Mouse (Mus musculus) left cerebral cortex, adult 11 months (tissue): ENCODE results near the gene Dhx16.

Experiments used
- DNase-seq: peaks from one replicate; pipeline ENCODE4 v3.0.0; 2022; ENCODE audit warnings: low spot score

Gene Dhx16

GRCm38 (mm10) chr17:35859835-35860234 lies 19.8 kb upstream of the Dhx16 start:
- no peak for DNase-seq

DNA sequence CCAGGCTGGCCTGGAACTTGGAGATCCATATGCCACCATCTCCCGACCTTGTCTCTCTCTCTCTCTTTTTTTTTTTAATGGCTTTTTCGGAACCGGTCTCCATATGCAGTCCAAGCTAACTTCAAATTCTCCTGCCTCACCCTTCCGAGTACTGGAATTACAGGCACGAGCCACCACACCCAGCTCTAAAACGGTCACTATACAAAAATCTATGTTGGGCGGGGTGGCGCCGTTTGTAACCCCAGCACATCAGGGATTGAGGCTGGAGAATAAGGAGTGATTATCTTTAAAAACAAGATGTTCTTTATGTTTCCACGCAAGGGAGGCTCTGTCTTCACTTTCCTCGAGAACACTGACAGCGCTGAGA lies 18.8 kb upstream of the Dhx16 start:
- no peak for DNase-seq

- no peak for DNase-seq
Observed at GRCm38 (mm10) chr17:35861198-35861857, 18.3 kb upstream of the Dhx16 start, which contains the start of gene Nrm. Gene Nrm (plus strand): TSS chr17:35861318.

DNA sequence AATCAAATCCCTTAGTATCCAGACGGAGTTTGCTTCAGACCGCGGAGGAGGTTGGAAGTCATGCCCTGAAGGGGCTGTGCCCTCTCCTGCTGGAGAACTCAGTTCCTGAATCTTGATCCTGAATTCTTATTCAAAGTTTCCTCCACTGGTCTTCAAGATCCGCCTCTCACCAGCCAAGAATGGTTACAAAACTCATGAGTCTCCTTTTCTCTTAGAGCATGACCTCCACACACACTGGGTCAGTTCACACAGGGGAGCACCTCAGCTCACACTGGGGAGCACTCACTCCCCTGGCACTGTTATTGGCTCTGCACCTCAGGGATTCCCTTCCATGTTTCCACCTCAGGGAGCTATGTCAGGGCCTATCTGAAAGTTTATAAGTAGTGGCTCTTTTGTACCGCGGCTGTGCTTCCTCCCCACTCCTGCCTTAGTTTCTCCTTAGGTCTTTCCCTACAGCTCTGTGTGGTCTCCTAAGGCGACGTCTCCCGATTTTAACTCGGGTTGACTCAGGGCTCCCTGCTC lies 14.7 kb upstream of the Dhx16 start:
- DNase-seq = no peak

DNA sequence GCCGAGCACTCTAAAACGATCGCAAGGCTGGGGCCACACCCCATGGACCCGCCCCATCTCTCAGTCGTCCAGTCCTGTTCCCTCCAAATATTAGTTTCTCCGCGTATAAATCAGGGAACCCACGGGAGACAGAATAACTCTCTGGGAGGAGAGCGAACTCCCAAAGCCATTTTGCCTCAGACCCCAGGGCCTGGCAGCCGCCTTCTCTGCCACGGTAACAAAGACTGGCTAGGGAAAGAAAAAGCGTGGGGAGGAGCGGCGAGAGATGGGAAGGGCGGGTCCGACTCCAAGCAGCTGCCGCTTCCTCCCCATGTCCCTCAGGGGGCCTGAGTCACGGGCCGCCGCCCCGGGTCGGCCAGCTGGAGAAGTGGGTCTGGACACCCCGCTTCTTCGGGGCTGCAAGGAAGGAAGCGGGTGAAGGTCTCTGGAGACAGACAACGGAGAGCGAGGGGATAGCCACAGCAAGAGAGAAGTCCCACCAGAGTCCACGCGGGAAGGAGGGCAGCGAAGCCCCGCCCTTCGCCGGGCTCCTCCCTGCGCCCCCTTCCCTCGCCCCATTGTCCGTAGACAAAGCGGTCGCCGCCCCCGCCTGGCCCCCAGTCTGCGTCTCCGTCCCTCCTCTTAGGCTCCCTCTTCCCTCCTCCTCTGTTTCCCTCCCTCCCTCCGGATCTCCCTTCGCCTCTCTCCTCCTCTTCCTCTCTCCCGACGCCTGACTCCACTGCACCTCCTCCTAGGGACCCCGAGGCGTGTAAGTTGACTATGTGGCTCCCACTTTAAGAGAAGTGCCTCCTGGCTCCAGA lies 13.9 kb upstream of the Dhx16 start, which contains the start of gene Ppp1r18:
Gene Ppp1r18, plus strand, starts transcription at position 113 of the 800 bp plus-strand sequence.
- no peak for DNase-seq

GRCm38 (mm10) chr17:35866281-35866831 lies 13.3 kb upstream of the Dhx16 start:
- no peak for DNase-seq

DNA sequence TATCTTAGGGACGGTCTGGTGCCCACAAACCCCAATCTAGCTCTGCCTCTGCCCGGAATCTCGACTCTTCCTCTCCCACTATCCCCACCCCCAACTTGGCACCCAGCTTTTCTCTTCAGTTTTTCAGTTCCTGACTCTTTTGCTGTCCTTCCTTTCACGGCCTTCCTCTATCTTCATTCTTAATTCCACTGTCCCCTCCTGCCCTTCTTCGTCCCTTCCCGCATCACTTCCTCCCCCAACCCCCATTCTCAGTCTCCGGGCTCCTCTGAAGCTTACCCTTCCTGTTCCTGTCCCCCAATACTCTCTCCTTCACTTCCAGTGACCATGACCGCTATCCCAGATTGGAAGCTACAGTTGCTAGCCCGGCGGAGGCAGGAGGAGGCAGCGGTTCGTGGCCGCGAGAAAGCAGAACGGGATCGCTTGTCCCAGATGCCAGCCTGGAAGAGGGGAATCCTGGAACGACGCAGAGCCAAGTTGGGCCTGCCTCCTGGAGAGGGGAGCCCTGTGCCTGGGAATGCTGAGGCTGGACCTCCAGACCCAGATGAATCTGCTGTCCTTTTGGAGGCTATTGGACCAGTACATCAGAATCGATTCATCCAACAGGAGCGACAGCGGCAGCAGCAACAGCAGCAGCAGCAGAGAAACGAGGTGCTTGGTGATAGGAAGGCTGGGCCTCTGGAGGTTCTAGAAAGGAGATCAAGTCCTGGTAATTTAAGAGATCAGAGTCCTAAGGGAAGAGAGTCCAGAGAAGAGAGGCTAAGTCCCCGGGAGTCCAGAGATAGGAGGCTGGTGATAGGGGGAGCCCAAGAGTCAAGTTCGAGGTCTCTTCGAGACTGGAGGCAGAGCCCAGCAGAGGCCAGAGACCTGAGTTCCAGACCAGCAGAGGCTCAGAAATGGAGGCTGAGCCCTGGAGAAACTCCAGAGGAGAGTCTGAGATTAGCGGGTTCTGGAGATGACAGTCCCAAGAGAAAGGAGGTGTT lies 12.4 kb upstream of the Dhx16 start:
- DNase-seq = no peak

DNA sequence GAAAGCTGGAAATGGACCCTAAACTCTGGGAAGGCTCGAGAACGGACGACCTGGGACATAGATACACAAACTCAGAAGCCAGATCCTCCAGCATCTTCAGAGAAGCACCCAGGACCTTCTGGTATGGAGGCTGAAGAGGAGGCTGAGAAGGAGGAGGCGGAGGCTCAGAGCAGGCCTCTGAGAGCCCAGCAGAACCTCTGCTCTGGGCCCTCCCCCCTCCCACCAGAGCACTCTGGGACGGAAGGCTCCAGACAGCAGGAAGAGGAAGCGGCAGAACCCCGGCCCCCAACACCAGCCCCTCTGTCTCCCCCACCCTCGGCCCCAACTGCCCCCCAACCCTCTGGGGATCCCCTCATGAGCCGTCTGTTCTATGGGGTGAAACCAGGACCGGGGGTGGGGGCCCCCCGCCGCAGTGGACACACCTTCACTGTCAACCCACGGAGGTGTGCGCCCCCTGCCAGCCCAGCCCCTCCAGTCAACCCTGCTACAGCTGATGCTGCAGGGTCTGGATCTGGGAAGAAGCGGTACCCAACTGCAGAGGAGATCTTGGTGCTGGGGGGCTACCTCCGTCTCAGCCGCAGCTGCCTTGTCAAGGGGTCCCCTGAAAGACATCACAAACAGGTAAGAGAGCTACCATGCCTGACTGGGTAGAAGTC lies 11.3 kb upstream of the Dhx16 start:
- no peak for DNase-seq

- no peak for DNase-seq
Observed at GRCm38 (mm10) chr17:35868961-35869345, 10.7 kb upstream of the Dhx16 start.

DNA sequence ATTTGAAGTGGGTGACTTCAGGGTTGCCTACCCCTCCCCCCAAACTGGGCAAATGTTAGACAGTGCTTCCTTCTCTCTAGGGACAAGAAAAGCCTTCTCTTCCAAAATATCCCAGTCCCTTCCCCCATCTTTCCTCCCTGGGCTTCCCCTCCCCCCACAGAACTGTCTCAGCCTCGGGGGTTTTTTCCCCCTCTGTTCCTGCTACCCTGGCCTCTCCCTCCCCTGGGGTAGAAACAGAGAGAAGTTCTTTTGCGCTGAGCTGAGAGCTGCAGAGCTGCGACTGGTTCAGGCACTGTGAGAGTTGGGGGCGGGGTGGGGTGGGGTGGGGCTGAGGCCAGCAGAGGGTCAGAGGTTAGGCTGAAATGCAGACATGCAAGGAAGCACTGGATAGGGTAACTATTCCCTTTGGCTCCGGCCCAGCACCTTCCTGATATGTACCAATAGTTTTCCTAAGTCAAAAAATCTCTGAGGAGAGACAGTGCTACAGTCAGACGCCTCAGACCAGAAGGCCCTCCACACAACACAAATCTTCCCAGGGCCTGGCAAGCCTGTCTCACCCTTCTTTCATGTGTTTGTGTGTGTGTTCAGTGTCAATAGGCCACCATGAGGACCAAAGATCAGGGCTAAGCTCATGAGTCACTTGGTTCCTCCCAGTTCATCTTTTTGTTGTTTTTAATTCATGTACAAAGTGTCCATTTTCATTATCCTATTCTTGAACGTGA lies 10.1 kb upstream of the Dhx16 start:
- DNase-seq = no peak

DNA sequence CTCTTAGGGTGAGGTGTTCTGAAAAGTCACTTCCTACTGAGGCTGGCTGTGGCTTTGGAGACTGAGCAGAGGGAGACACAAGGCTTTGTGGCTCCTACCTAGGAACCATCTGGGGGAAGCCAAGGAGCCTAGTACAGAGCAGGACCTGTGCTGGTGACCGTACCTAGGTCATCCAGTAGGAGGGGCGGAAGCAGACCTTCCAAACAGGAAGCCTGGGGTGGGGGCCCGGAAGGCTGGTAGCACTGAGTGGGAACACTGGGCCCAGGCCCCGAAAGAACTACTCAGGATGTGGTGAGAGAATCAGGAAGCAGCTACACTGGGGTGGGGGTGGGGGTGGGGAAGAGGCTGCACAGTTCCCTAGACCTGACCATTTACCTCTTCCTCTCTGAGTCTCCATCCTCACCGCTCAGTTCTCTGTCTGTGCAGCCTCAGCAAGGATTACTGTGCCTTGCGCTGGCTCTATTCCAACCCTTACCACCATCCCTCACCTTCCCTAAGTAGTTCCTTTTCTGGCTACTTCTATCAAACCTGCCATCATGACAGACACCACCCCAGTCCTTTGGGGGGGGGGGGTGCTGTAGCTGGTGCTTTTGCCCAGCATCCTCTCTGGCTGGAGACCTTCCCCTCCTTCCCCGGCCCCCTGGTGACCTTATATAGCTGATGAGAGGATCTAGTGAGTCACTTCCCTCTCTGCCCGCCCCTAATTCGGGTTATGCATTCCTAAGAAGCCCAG lies 9.3 kb upstream of the Dhx16 start:
- DNase-seq = no peak

DNA sequence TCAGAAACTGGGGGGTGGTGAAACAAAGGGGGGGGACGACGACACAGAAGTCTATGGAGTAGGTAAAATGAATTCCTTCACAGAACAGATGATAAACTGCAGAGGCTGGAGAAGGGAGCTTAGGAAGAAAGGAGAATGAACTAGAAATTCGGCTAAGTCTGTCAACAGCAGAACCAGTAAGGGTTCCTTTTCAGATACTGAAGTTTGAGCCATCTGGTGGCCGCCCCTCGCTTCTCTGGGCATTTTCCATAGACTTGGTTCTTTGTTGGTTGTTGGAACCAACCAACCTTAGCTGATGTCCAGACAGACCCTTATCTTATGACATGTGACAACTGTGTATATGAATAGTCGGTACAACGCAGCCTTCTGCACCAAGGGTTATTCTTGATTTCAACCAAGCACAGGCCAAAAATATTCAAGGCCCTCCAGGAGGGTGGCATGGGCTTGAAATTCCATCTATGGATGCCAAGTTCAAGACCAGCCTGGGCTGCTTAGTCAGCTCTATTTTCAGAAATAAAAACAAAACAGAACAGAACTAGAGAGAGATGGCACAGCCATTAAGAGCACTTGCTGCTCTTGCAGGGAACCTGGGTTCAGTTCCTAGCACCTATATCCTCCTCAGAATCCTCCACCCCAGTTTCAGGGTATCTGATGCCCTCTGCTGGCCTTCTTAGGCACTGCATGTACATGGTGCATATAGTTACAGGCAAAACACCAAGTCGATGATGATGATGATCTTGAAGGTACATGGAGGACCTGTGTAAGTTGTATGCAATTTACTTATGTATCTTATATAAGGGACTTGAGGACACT lies 8.5 kb upstream of the Dhx16 start:
- no peak for DNase-seq

GRCm38 (mm10) chr17:35873774-35874519 lies 5.7 kb upstream of the Dhx16 start:
- DNase-seq = peak; percentile 71

DNA sequence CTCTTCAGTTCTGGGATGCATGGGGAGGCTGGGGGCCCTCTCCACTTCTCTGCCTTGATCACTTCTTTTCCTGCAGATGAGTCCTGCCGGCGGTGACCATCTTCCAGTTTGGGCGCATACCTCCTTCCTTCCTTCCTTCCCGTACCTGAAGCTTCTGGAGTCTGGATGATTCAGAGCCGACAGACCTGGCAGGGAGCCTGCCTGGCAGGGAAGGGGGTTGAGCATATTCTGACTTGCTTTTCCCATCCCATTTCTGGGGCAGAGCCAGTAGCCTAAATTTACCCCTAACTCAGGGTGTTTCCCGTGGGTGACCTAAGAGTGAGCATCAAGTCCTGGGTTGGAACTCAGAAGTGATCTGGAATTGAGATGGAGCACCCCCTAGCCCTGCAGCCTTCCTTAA lies 4.9 kb upstream of the Dhx16 start:
- no peak for DNase-seq

GRCm38 (mm10) chr17:35882924-35883323 lies 3.3 kb downstream of the Dhx16 start:
- no peak for DNase-seq

GRCm38 (mm10) chr17:35883777-35884176 lies 4.2 kb downstream of the Dhx16 start:
- DNase-seq = no peak

DNA sequence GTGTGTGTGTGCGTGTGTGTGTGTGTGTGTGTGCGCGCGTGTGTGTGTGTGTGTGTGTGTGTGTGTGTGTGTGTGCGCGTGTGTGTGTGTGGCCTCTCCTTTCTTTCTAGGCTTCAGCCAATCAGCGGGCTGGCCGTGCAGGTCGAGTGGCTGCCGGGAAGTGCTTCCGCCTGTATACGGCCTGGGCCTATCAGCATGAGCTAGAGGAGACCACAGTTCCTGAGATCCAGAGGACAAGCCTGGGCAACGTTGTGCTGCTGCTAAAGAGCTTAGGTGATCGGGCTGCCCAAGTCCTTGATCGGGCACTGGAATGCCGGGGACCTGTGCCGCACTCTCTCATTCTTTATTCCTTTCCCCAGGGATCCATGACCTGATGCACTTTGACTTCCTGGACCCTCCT lies 8.1 kb downstream of the Dhx16 start:
- DNase-seq = no peak
